Mouse (Mus musculus) heart, adult 18-20 months (tissue): ENCODE measurements around the gene Fut2. TPM values are rescaled to one million over a fixed set of nuclear protein-coding genes. Genes with fewer than 3 reads are reported as not detected.
"Not testable (repeated sequence)": the region's sequence is repeated elsewhere in the genome, so short reads cannot be mapped to it uniquely, and the experiment has no call there.

Source experiments
- DNase-seq, 2 experiments: peaks; one replicate each; pipeline ENCODE4 v3.0.0; 2021 to 2022; ENCODE audit warnings: mixed read lengths in 1 of 2
- total RNA-seq, 2 experiments: library from RNA; stranded (reverse); gene quantifications; 2 replicates each; pipeline ENCODE4 v1.2.3; 2021

Fut2 gene
- total RNA-seq, 2 experiments from 2014 or later = 0.42 to 0.46 TPM

DNA sequence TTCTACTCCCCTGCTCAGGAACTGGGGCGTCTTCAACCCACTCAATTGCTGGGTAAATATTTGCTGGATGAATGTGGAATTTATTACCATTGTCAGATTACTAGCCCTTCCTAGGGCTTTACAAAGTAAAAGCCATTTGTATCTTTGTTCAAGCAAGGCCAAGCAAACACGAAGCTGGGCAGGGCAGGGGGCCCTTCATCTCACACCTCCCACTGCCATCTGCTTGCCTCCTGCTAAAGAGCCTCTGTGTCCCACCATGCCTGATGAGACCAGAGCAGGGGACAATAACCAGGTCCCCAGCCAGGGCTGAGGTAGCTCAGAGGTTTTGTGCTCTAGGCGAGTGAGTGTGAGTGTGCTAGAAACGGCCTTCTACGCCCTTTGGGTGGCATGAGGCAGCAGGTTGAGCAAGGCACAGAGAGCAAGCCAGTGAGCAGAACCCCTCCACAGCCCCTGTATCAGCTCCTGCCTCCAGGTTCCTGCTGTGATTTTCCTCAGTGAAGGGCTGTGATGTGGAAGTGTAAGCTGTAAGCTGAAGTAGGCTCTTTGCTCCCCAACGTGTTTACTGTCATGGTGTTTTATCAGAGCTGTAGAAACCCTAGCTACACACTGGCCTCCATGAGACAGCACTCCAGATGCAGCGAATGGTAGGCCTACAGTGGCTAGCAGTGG, 11.6 kb upstream of the Fut2 start:
- DNase-seq = no peak

DNA sequence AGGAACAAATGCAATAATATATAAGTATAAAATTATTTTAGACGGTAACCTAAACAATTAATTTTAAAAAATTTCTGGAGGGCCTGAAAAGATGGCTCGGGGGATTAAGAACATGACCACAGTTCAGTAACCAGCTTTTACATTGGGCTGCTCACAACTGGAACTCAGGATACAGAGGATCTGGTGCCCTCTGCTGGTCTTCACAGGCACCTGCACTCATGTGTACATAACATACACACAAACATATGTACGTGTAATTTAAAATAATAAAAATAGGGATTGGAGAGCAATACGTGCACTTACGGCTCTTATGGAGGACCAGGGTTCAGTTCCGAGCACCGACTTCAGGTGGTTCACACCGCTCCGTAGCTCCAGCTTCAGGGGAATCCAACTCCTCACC, 2.7 kb upstream of the Fut2 start:
- DNase-seq = no peak

- no peak for DNase-seq
These were observed 1.6 kb upstream of the Fut2 start for GRCm38 (mm10) chr7:45667761-45668160.

DNA sequence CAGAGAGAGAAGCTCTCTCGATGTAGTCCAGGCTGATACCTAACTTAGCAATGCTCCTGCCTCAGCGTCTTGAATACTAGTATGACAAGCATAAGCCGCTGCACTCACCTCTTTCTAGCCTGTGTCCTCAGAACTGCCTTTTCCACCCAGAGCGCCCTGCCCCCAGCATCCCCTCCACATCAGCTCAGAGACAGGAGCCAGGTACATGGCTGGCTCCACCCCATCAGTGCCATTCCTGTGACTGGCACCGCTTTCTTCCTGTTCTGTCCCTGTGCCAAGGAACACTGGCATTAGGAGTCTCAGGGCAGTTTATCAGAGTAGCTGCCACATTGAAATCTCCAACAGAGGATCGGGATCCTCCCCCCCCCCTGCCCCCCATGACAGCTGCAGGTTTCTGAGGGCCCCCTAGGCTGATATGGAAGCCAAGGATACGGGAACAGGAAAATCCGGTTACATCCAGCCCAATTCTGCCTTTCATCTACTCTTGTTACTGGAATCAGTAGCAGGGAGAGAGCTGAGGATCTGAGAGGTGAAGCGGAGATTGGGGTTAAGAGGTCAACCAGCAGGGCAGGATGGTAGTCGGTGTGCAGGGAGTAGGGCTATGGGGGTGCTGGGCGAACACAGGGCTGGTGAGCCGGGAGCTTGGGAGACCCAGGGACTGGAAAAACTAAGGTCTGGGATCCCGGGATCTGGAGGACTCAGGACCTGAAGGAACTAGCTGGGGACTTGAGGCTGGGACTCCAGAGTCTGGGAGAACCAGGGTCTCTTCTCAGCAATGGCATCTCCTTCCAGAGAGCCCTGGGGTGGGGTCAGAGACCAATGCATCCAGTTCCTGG, 673 bp downstream of the Fut2 start:
- DNase-seq = no peak

- DNase-seq = not testable (repeated sequence)
These were observed 4.5 kb downstream of the Fut2 start for GRCm38 (mm10) chr7:45661702-45662101.

DNA sequence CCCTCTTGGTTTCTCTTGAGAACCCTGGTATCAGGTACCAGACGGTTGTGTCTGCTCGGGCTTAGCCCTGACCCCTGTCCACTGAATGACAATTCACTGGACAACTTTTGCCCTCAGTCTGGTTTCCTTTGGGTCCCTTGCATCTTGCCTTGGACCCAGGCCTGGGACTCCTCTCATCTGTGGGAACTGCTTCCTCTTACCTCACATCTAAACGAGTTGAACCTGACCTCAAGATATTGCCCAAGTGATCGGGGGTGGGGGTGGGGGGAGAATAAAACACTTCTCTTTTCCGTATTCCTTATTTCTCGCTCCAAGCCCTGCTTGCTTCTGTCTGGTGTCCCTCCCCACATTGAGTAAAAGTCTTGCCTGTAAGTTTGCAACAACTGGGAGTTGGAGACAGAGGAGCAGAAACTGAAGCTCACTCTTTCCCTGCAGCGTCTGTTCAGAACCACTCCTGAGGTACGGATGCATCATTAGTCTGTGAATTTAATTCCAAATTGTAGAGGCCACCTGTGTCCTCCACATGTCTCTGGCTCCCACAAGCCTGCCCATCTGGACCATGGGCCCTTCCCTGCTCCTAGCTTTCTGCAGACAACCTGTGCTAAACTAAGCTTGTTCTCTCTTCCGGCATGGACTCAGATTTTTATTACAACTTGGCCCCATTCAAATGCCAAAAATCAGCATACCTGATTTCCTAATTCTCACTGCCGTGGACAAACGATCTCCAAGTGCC, 5.3 kb downstream of the Fut2 start:
- no peak for DNase-seq

DNA sequence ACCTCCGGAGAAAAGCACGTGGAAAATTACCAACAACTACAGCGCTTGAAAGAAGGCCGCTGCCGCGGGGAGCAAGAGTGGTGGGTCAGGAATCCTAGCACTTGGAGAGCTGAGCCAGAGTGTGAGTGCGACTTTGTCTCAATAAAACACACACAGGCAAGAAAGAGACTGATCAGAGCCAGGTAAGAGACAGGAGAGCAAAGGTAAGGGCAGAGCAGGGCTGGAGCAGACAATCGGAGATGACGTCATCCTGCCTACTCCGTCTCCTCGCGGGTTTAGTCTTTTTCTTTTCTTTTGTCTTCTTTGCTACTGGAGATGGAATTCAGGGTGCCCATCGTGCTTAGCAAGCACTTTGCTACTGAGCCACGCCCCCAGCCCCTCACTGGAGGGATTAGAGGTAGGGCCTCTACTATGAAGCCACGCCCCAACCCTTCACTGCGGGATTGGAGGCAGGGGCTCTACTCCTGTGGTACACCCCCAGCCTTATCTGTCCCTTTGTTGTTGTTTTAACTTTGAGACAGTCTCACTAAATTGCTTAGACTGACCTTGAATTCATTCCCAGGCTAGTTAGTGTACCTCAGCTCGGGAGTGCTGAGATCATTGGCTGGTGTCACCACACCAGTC, 11.7 kb downstream of the Fut2 start:
- DNase-seq = no peak

- not testable (repeated sequence) for DNase-seq
These were observed 15.7 kb downstream of the Fut2 start for GRCm38 (mm10) chr7:45650484-45650883.

- peak; percentile 64 to 74 for DNase-seq
These were observed 16.8 kb downstream of the Fut2 start for GRCm38 (mm10) chr7:45649351-45649750.

DNA sequence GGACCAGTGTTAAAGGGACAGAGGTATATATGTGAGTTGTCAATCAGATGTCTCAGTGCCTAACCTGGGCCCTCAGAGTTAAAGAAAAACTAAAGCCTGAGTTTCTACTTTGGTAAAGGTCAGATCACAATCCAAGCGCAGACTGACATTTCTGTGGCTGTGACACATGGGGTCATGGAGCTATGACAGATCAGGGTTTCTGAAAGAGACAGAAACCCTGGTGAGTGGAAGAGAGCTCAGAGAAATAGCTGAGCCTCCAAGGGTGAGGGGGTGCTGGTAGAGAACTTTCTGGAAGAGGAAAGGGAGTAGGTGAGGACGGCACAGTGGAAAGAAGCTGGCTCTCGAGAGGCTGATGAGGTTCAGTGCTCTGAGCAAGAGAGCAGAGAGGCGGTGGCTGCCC, 19.5 kb downstream of the Fut2 start:
- no peak for DNase-seq

GRCm38 (mm10) chr7:45645591-45645971, 20.6 kb downstream of the Fut2 start:
- no peak for DNase-seq

GRCm38 (mm10) chr7:45644872-45645590, 21.2 kb downstream of the Fut2 start:
- no peak for DNase-seq

DNA sequence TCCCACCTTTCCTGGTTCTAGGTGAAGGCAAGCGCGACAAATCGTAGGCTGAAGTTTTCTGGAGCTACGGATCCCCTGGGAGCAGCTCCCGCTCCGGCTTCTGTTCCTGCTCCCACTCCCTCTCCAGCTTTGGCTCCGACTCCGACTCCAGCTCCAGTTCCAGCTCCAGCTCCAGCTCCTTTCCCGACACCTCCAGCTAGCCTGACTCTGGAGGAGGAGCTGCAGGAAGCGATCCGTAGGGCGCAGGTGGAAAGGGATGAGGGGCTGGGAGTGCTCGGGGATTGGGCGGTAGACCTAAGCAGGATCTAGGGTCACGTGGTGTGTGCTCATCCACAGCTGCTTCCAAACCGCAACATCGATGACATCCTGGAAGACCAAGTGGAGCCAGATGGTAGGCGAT, 22.0 kb downstream of the Fut2 start:
- DNase-seq = peak in 1 of 2 experiments; percentile 36

- DNase-seq = peak; percentile 88 to 90
These were observed 22.6 kb downstream of the Fut2 start for GRCm38 (mm10) chr7:45643441-45644178.

GRCm38 (mm10) chr7:45642503-45643255, 23.5 kb downstream of the Fut2 start:
- DNase-seq = no peak

DNA sequence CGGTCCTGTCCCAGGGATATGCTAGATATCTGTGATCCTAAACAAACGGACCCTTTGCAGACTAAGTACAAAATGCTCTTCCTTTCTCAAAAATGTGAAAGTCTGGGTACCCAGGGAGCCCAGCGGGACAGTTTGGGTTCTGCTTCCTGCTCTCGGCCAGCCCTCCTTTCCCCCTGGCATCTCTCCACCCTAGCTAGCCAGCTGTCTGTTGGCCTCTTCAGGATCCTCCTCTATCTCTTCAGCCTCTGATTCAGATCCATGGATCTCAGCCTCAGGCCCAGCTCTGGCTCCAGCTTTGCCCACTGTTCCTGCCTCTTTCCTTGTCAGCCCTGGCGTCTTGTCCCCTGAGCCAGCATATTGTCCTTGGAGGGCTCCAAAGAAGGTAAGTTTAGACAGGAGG, 24.1 kb downstream of the Fut2 start:
- peak in 1 of 2 experiments; percentile 36 for DNase-seq

DNA sequence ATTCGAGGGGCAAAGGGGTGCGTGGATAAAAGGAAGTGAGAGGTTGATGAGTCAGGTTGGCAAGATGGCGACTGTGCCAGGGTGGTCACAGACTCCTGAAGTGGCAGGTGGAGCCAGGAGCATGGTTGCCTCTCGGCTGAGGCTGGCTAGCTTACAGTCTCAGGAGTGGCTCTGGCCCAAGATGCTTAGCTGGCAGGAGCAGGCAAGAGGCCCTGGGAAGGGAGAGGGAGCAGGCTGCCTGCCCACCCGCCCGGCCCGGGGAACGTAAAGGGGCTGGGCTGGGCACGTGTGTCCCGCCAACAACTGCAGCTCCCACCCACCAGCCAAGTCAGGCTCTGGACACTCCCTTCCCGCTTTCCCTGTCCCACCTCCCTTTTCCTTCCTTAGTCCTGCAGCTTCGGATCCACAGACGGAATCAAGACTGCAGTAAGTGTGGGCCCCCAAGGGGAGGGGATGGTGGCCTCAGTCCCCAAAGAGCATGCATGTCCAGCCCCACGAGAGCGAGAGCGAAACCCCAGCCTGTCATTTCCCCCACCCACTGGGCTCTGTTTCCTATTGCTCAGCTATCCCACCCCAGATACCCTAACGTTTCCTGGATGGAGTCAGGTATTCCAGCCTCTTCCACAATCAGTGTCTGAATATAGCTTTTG, 24.7 kb downstream of the Fut2 start:
- peak; percentile 64 to 75 for DNase-seq

DNA sequence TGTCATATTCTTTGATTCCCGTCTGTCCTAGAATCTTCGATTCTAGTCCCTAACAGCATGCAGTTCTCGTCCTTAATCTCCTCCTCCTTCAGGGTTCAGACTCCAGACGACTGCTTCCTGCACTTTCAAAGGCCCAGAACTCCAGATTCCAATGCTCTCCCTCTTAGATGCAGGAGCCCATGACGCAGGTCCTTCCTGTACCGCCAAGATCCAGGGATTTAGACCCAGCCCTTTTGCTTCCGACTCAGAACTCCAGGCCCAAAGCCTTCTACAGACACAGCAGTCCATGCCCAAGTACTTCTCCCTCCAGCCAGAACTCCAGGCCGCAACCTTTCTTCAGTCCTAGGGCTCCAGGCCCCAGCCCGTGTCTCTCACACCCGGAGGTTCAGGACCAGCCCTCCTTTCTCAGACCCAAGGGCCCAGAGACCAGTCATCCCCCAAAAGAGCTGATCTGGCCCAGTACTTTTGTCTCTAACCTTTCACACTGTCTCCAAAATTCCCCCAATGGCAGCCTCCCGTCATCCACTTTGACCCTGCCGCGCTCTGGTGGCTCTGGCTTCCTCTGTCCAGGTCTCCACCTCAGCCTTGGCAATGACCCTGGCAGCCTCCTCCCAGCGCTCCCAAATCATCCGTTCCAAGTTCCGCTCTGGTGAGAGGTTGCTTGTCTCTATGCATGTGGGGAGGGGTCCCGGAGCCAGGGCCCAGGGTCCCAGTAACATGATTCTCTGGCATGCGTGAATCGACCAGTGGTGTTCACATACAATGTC, 25.8 kb downstream of the Fut2 start:
- DNase-seq = peak; percentile 35 to 62

DNA sequence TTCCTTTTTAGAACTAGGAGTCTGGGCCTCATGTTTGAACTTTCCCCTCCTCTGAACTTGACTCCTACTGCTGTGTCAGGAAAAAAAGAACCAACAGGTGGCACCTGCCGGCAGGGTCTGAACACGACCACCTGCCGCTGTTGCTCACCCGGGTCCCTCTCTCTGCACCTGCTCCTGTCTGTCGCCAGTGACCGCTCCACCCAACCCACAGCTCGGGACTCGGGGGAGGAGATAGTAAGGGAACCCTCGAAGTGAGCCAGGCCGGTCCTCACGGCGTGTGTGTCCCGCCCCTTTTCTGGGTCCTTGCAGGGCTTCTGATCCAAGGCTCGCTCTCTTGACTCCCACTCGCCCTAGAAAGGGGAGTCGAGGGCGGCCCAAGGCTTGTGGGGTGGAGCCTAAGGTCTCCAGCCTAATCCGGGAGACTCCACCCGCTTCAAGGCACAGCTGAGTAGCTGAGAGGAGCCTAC, 26.6 kb downstream of the Fut2 start, which contains the start of gene Mamstr:
Gene Mamstr, plus strand, starts transcription at position 417 of the 467 bp plus-strand sequence.
- no peak for DNase-seq
